Comparison of ENCODE assay signal across 9 mouse cellular contexts in the genomic region with DNA sequence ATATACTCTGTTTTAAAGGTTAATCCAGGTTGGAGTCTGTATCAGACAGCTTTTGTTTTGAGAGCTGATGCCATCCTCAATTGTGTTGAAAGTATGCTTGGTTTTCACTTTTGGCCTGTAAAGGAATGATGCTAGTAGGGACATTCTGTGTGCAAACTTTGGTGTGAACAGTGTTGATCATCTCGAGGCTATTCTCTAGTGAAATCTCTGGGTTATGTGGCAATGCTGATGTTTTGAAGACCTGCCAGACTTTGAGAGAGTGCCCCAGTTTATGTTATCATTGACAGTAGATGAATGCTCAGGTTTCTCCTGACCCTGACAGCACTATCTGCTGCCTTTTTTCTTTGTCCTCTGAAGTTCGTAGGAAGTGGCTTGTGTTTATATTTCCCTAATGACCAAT. TPM values are rescaled to one million over a fixed set of nuclear protein-coding genes. Genes with fewer than 3 reads are reported as not detected.
DNase-seq lines count a peak whose midpoint lies in the region; ATAC-seq and TF ChIP-seq lines count a peak whose summit lies in the region.
"Had no signal": no experiment of that assay in that cellular context is flagged by ENCODE, and none has a peak within 500 bp of the region (broad histone marks: within the 10 kb centered on the region; RNA-seq: fewer than 3 reads in every experiment).

No protein-coding gene starts in this region.

- intact Hi-C loops in heart, postnatal 10 days (cut with DNase I), result loop anchor here (5.0 kb wide), 1 partner anchor 89 kb away; the partner anchor contains the start of genes Aldh6a1 and Lin52
- intact Hi-C loops in left cerebral cortex, postnatal 14 days (cut with DNase I), result no loop called here

- H3K9me3 ChIP-seq in heart, embryonic 10.5 days, result no peaks in the 10 kb centered on the region
- H3K9me3 ChIP-seq in ES-Bruce4 (replicated peaks; ENCODE audit: control insufficient read depth, insufficient read depth, low read length, poor library complexity, severe bottlenecking), result no peaks in the 10 kb centered on the region
- no peaks in the 10 kb centered on the region for H3K9me3 ChIP-seq in forebrain, postnatal 0 days (ENCODE audit: low read length)
- no peaks in the 10 kb centered on the region for H3K9me3 ChIP-seq in liver, postnatal 0 days (ENCODE audit: low read length)

- no peak for TF ChIP-seq POLR2A in ES-Bruce4 (IDR thresholded peaks at IDR 0.05; ENCODE audit: insufficient read depth, low read length)

- peak overlapping the region; percentile 89; the same call in 1 of the 2 replicates for H3K27ac ChIP-seq in heart, embryonic 10.5 days
- H3K27ac ChIP-seq in ES-Bruce4 (ENCODE audit: insufficient read depth, low read length), result no peak overlapping the region
- no peak overlapping the region for H3K27ac ChIP-seq in forebrain, postnatal 0 days (ENCODE audit: low read depth, low read length)
- no peak overlapping the region for H3K27ac ChIP-seq in liver, postnatal 0 days (ENCODE audit: low read depth)

- 48% methylated on average over 2 of the region's 2 CpGs for WGBS in heart, embryonic 10.5 days
- 69% methylated on average over 2 of the region's 2 CpGs for WGBS in forebrain, postnatal 0 days
- 35% methylated on average over 2 of the region's 2 CpGs for WGBS in liver, postnatal 0 days (ENCODE audit: insufficient replicate concordance)

- peaks cover 28% of the 10 kb centered on the region for H3K4me1 ChIP-seq in heart, embryonic 10.5 days
- peaks cover 1% of the 10 kb centered on the region for H3K4me1 ChIP-seq in ES-Bruce4 (ENCODE audit: control insufficient read depth, insufficient read depth, low read length)
- H3K4me1 ChIP-seq in forebrain, postnatal 0 days (ENCODE audit: insufficient read depth), result peaks cover 13% of the 10 kb centered on the region
- peaks cover 24% of the 10 kb centered on the region for H3K4me1 ChIP-seq in liver, postnatal 0 days (ENCODE audit: insufficient read depth)

- TF ChIP-seq EP300 in ES-Bruce4 (IDR thresholded peaks at IDR 0.05; ENCODE audit: insufficient read depth, low read depth, low read length), result no peak
- TF ChIP-seq EP300 in liver, postnatal 0 days (IDR thresholded peaks at IDR 0.05; ENCODE audit: low read depth), result no peak

- no peak for ATAC-seq in forebrain, postnatal 0 days
- ATAC-seq in liver, postnatal 0 days, result no peak

- peak overlapping the region; percentile 94 for H3K4me3 ChIP-seq in heart, embryonic 10.5 days
- no peak overlapping the region for H3K4me3 ChIP-seq in ES-Bruce4 (ENCODE audit: low read depth, low read length)
- peak overlapping the region; percentile 100; the same call in 1 of the 2 replicates for H3K4me3 ChIP-seq in forebrain, postnatal 0 days (ENCODE audit: low read depth, low read length)
- 0 out of 2 replicates have a peak overlapping the region, but pooled peaks have one; percentile 77 for H3K4me3 ChIP-seq in liver, postnatal 0 days (ENCODE audit: low read depth, low read length)

- H3K27me3 ChIP-seq in heart, embryonic 10.5 days (ENCODE audit: insufficient read depth, poor library complexity, severe bottlenecking), result no peaks in the 10 kb centered on the region
- no peaks in the 10 kb centered on the region for H3K27me3 ChIP-seq in ES-Bruce4 (ENCODE audit: control insufficient read depth, insufficient read depth, low read length, poor library complexity, severe bottlenecking)
- H3K27me3 ChIP-seq in forebrain, postnatal 0 days (ENCODE audit: insufficient read depth, low read length), result no peaks in the 10 kb centered on the region
- H3K27me3 ChIP-seq in liver, postnatal 0 days (ENCODE audit: insufficient read depth, low read length), result no peaks in the 10 kb centered on the region

- peaks cover 10% of the 10 kb centered on the region for H3K36me3 ChIP-seq in heart, embryonic 10.5 days
- no peaks in the 10 kb centered on the region for H3K36me3 ChIP-seq in ES-Bruce4 (ENCODE audit: control insufficient read depth, insufficient read depth, low read length, poor library complexity, severe bottlenecking)
- peaks cover 2% of the 10 kb centered on the region; the same call in 1 of the 2 replicates for H3K36me3 ChIP-seq in forebrain, postnatal 0 days (ENCODE audit: insufficient read depth)
- H3K36me3 ChIP-seq in liver, postnatal 0 days (replicated peaks; ENCODE audit: insufficient read depth, low read length), result peaks cover 8% of the 10 kb centered on the region; the same call in 1 of the 2 replicates

- no peak for TF ChIP-seq CTCF in ES-Bruce4 (IDR thresholded peaks at IDR 0.05; ENCODE audit: low read depth, low read length)
- no peak for TF ChIP-seq CTCF in forebrain, postnatal 0 days (IDR thresholded peaks at IDR 0.05; ENCODE audit: low read depth)
- TF ChIP-seq CTCF in liver, postnatal 0 days (IDR thresholded peaks at IDR 0.05; ENCODE audit: low read depth), result no peak

- DNase-seq in heart, embryonic 10.5 days (ENCODE audit: low spot score), result no peak
- no peak for DNase-seq in heart, postnatal 10 days
- DNase-seq in forebrain, postnatal 0 days, result no peak
- no peak for DNase-seq in liver, postnatal 0 days
- no peak for DNase-seq in left cerebral cortex, postnatal 14 days (ENCODE audit: low spot score in 2 of 2)
- DNase-seq in cerebellum, adult 9-10 months, result no peak
- no peak for DNase-seq in thymus, postnatal 0 days (ENCODE audit: low spot score)
- DNase-seq: cerebellum, adult 2 months had no signal

- peak overlapping the region; percentile 88 for H3K4me2 ChIP-seq in forebrain, postnatal 0 days (ENCODE audit: low read depth)
- H3K4me2 ChIP-seq in liver, postnatal 0 days (ENCODE audit: low read depth, low read length), result peak overlapping the region; percentile 97

- peak overlapping the region; percentile 70 for H3K9ac ChIP-seq in ES-Bruce4 (ENCODE audit: low read depth, poor library complexity, severe bottlenecking)
- 0 out of 2 replicates have a peak overlapping the region, but pooled peaks have one; percentile 25 for H3K9ac ChIP-seq in forebrain, postnatal 0 days
- H3K9ac ChIP-seq in liver, postnatal 0 days (replicated peaks), result no peak overlapping the region; the same call in 1 of the 2 replicates

RNA-seq across cellular contexts. Expression of gene Fam161b, which starts 1.2 kb away (rescaled TPM):
- polyA plus RNA-seq in heart, embryonic 10.5 days (2016; fragmentation: Nextera tagmentation; extraction: Ambion mirVana), result 4.4 and 4.7 TPM in 2 replicates
- 1 to 10 TPM; 5.7 to 6.1 TPM for total RNA-seq in heart, postnatal 10 days (2021)
- 1.3 and 1.4 TPM in 2 replicates for polyA plus RNA-seq in ES-Bruce4 (2011; ENCODE audit: insufficient read depth, insufficient read length, low read depth, missing spikeins)
- total RNA-seq in forebrain, postnatal 0 days (2014; rRNA removed), result 9.7 and 9.9 TPM in 2 replicates
- polyA plus RNA-seq in forebrain, postnatal 0 days (2015; fragmentation: Nextera tagmentation; extraction: Ambion mirVana), result 6.6 and 9.2 TPM in 2 replicates
- polyA plus RNA-seq in liver, postnatal 0 days (2015; fragmentation: Nextera tagmentation; extraction: Ambion mirVana), result 0.15 and 0.31 TPM in 2 replicates
- 10 to 100 TPM; 11.8 to 12.4 TPM for total RNA-seq in left cerebral cortex, postnatal 14 days (2021)
- 1.1 and 1.2 TPM in 2 replicates for polyA plus RNA-seq in thymus, postnatal 0 days (2015; fragmentation: Nextera tagmentation; extraction: Ambion mirVana)

RNA-seq across cellular contexts. Expression of gene Coq6, which starts 1.4 kb away (rescaled TPM):
- polyA plus RNA-seq in heart, embryonic 10.5 days (2016; fragmentation: Nextera tagmentation; extraction: Ambion mirVana), result 53.7 and 74.2 TPM in 2 replicates
- 10 to 100 TPM; 89.2 to 93.1 TPM for total RNA-seq in heart, postnatal 10 days (2021)
- 18.4 and 18.7 TPM in 2 replicates for polyA plus RNA-seq in ES-Bruce4 (2011; ENCODE audit: insufficient read depth, insufficient read length, low read depth, missing spikeins)
- 62.0 and 83.1 TPM in 2 replicates for total RNA-seq in forebrain, postnatal 0 days (2014; rRNA removed)
- polyA plus RNA-seq in forebrain, postnatal 0 days (2015; fragmentation: Nextera tagmentation; extraction: Ambion mirVana), result 39.7 and 40.4 TPM in 2 replicates
- polyA plus RNA-seq in liver, postnatal 0 days (2015; fragmentation: Nextera tagmentation; extraction: Ambion mirVana), result 17.6 and 18.7 TPM in 2 replicates
- 10 to 100 TPM; 22.7 to 23.8 TPM for total RNA-seq in left cerebral cortex, postnatal 14 days (2021)
- 30.3 and 36.6 TPM in 2 replicates for polyA plus RNA-seq in thymus, postnatal 0 days (2015; fragmentation: Nextera tagmentation; extraction: Ambion mirVana)

RNA-seq across cellular contexts. Expression of gene Entpd5, which starts 46.0 kb away (rescaled TPM):
- 20.0 and 23.4 TPM in 2 replicates for polyA plus RNA-seq in heart, embryonic 10.5 days (2016; fragmentation: Nextera tagmentation; extraction: Ambion mirVana)
- total RNA-seq in heart, postnatal 10 days (2021), result 10 to 100 TPM; 50.0 to 58.4 TPM
- polyA plus RNA-seq in ES-Bruce4 (2011; ENCODE audit: insufficient read depth, insufficient read length, low read depth, missing spikeins), result 5.3 and 8.0 TPM in 2 replicates
- 12.5 and 14.0 TPM in 2 replicates for total RNA-seq in forebrain, postnatal 0 days (2014; rRNA removed)
- 9.5 and 12.4 TPM in 2 replicates for polyA plus RNA-seq in forebrain, postnatal 0 days (2015; fragmentation: Nextera tagmentation; extraction: Ambion mirVana)
- 23.5 and 24.8 TPM in 2 replicates for polyA plus RNA-seq in liver, postnatal 0 days (2015; fragmentation: Nextera tagmentation; extraction: Ambion mirVana)
- 10 to 100 TPM; 21.6 to 23.6 TPM for total RNA-seq in left cerebral cortex, postnatal 14 days (2021)
- 50.0 and 52.7 TPM in 2 replicates for polyA plus RNA-seq in thymus, postnatal 0 days (2015; fragmentation: Nextera tagmentation; extraction: Ambion mirVana)

RNA-seq across cellular contexts. Expression of gene Bbof1, which starts 46.0 kb away (rescaled TPM):
- 0.57 and 1.1 TPM in 2 replicates for polyA plus RNA-seq in heart, embryonic 10.5 days (2016; fragmentation: Nextera tagmentation; extraction: Ambion mirVana)
- 1 to 10 TPM; 1.9 TPM for total RNA-seq in heart, postnatal 10 days (2021)
- 1.1 and 1.8 TPM in 2 replicates for polyA plus RNA-seq in ES-Bruce4 (2011; ENCODE audit: insufficient read depth, insufficient read length, low read depth, missing spikeins)
- total RNA-seq in forebrain, postnatal 0 days (2014; rRNA removed), result 3.0 and 4.0 TPM in 2 replicates
- polyA plus RNA-seq in forebrain, postnatal 0 days (2015; fragmentation: Nextera tagmentation; extraction: Ambion mirVana), result 2.3 and 3.0 TPM in 2 replicates
- polyA plus RNA-seq in liver, postnatal 0 days (2015; fragmentation: Nextera tagmentation; extraction: Ambion mirVana), result 0.34 and 0.51 TPM in 2 replicates
- 1 to 10 TPM; 6.8 to 8.3 TPM for total RNA-seq in left cerebral cortex, postnatal 14 days (2021)
- 1.7 and 2.8 TPM in 2 replicates for polyA plus RNA-seq in thymus, postnatal 0 days (2015; fragmentation: Nextera tagmentation; extraction: Ambion mirVana)

RNA-seq across cellular contexts. Expression of gene Zfp410, which starts 46.2 kb away (rescaled TPM):
- polyA plus RNA-seq in heart, embryonic 10.5 days (2016; fragmentation: Nextera tagmentation; extraction: Ambion mirVana), result 67.0 and 77.1 TPM in 2 replicates
- 10 to 100 TPM; 33.6 to 34.8 TPM for total RNA-seq in heart, postnatal 10 days (2021)
- 37.3 and 41.7 TPM in 2 replicates for polyA plus RNA-seq in ES-Bruce4 (2011; ENCODE audit: insufficient read depth, insufficient read length, low read depth, missing spikeins)
- total RNA-seq in forebrain, postnatal 0 days (2014; rRNA removed), result 73.2 and 88.7 TPM in 2 replicates
- 48.7 and 52.2 TPM in 2 replicates for polyA plus RNA-seq in forebrain, postnatal 0 days (2015; fragmentation: Nextera tagmentation; extraction: Ambion mirVana)
- 19.0 and 22.7 TPM in 2 replicates for polyA plus RNA-seq in liver, postnatal 0 days (2015; fragmentation: Nextera tagmentation; extraction: Ambion mirVana)
- 10 to 100 TPM; 35.4 to 35.8 TPM for total RNA-seq in left cerebral cortex, postnatal 14 days (2021)
- polyA plus RNA-seq in thymus, postnatal 0 days (2015; fragmentation: Nextera tagmentation; extraction: Ambion mirVana), result 87.5 and 93.0 TPM in 2 replicates
